ENCODE assay signal across 8 mouse cellular contexts in the genomic region with DNA sequence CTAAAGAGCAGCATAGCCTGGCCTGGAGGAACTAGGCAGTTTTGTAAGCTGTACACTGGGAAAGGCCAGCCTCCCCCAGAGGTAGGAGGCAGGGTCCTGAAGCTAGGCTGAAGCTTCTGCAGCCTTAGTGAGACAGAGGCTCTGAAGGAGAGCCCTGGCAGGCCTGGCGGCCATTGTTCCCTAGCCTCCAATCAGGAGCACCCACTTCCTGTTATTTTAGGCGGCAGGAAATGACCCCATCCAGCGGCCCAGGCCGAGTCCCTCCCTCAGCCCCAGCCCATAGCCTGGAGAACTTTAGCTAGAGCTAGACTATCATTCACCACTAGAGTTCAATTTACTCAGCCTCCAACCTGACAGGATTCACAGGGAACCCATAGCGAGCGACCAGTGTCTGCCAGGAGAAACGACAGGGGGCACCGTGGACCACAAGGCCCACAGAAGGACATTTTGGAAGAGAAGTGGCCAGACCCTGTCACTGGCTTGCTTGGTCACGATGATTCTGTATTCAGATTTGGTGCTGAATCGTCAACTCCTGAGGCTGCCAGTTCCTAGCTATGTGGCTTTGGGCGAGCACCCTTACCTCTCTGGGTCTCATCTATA. TPM values are rescaled to one million over a fixed set of nuclear protein-coding genes. Genes with fewer than 3 reads are reported as not detected.
DNase-seq lines count a peak whose midpoint lies in the region; ATAC-seq lines count a peak whose summit lies in the region.

No protein-coding gene starts in this region.

- peaks cover 81% of the 10 kb centered on the region for H3K4me1 ChIP-seq in forebrain, embryonic 13.5 days
- H3K4me1 ChIP-seq in hindbrain, embryonic 16.5 days (ENCODE audit: control insufficient read depth, insufficient read depth, low read depth, low read length) = peaks cover 48% of the 10 kb centered on the region
- peaks cover 51% of the 10 kb centered on the region for H3K4me1 ChIP-seq in liver, embryonic 15.5 days (replicated peaks)
- peaks cover 49% of the 10 kb centered on the region for H3K4me1 ChIP-seq in neural tube, embryonic 14.5 days (ENCODE audit: control insufficient read depth, insufficient read depth, low read length)

- WGBS in forebrain, embryonic 13.5 days = 80% methylated on average over 10 of the region's 11 CpGs
- 67% methylated on average over 11 of the region's 11 CpGs for WGBS in hindbrain, embryonic 16.5 days
- WGBS in liver, embryonic 15.5 days (ENCODE audit: insufficient replicate concordance) = 28% methylated on average over 11 of the region's 11 CpGs
- WGBS in neural tube, embryonic 14.5 days = 59% methylated on average over 11 of the region's 11 CpGs

- peaks cover 10% of the 10 kb centered on the region; the same call in 1 of the 2 replicates for H3K36me3 ChIP-seq in forebrain, embryonic 13.5 days (ENCODE audit: poor library complexity, severe bottlenecking)
- H3K36me3 ChIP-seq in hindbrain, embryonic 16.5 days (ENCODE audit: control insufficient read depth, insufficient read depth, low read length) = no peaks in the 10 kb centered on the region
- H3K36me3 ChIP-seq in liver, embryonic 15.5 days (replicated peaks) = no peaks in the 10 kb centered on the region
- H3K36me3 ChIP-seq in neural tube, embryonic 14.5 days (ENCODE audit: control insufficient read depth, insufficient read depth, low read length) = no peaks in the 10 kb centered on the region

- no peaks in the 10 kb centered on the region for H3K9me3 ChIP-seq in forebrain, embryonic 13.5 days (replicated peaks)
- no peaks in the 10 kb centered on the region for H3K9me3 ChIP-seq in hindbrain, embryonic 16.5 days (ENCODE audit: control insufficient read depth, low read length)
- no peaks in the 10 kb centered on the region for H3K9me3 ChIP-seq in liver, embryonic 15.5 days (replicated peaks)
- H3K9me3 ChIP-seq in neural tube, embryonic 14.5 days (ENCODE audit: control insufficient read depth, low read length) = no peaks in the 10 kb centered on the region

- no peaks in the 10 kb centered on the region for H3K27me3 ChIP-seq in forebrain, embryonic 13.5 days
- H3K27me3 ChIP-seq in hindbrain, embryonic 16.5 days (replicated peaks; ENCODE audit: control insufficient read depth, insufficient read depth, low read length) = no peaks in the 10 kb centered on the region
- peaks cover 25% of the 10 kb centered on the region for H3K27me3 ChIP-seq in liver, embryonic 15.5 days
- H3K27me3 ChIP-seq in neural tube, embryonic 14.5 days (ENCODE audit: control insufficient read depth, insufficient read depth, low read length) = no peaks in the 10 kb centered on the region

- no peak overlapping the region for H3K27ac ChIP-seq in forebrain, embryonic 13.5 days
- peak overlapping the region; percentile 3; the same call in 1 of the 2 replicates for H3K27ac ChIP-seq in hindbrain, embryonic 16.5 days (ENCODE audit: low read depth, low read length)
- no peak overlapping the region; the same call in 1 of the 2 replicates for H3K27ac ChIP-seq in liver, embryonic 15.5 days (replicated peaks)
- no peak overlapping the region for H3K27ac ChIP-seq in neural tube, embryonic 14.5 days (ENCODE audit: low read depth, low read length)

- ATAC-seq in common myeloid progenitor, adult 5-6 weeks (replicated peaks; ENCODE audit: low read depth, poor library complexity, severe bottlenecking) = peak; percentile 24
- ATAC-seq in forebrain, embryonic 13.5 days = no peak
- no peak for ATAC-seq in hindbrain, embryonic 16.5 days
- no peak for ATAC-seq in liver, embryonic 15.5 days (ENCODE audit: insufficient read depth)
- ATAC-seq in neural tube, embryonic 14.5 days (ENCODE audit: low read depth) = no peak

- DNase-seq in natural killer cell, adult 2 months (ENCODE audit: low spot score in 2 of 2) = no peak
- no peak for DNase-seq in right cerebral cortex, adult 18-20 months
- no peak for DNase-seq in ovary, adult 18-20 months (ENCODE audit: low spot score)

- no peak overlapping the region for H3K4me3 ChIP-seq in forebrain, embryonic 13.5 days
- H3K4me3 ChIP-seq in hindbrain, embryonic 16.5 days (ENCODE audit: low read length) = no peak overlapping the region
- H3K4me3 ChIP-seq in liver, embryonic 15.5 days (replicated peaks) = no peak overlapping the region
- no peak overlapping the region for H3K4me3 ChIP-seq in neural tube, embryonic 14.5 days (ENCODE audit: low read depth, low read length)

- H3K9ac ChIP-seq in forebrain, embryonic 13.5 days = peak overlapping the region; percentile 45; the same call in 1 of the 2 replicates
- 0 out of 2 replicates have a peak overlapping the region, but pooled peaks have one; percentile 23 for H3K9ac ChIP-seq in hindbrain, embryonic 16.5 days (ENCODE audit: low read depth, low read length)
- H3K9ac ChIP-seq in liver, embryonic 15.5 days = no peak overlapping the region
- 0 out of 2 replicates have a peak overlapping the region, but pooled peaks have one; percentile 18 for H3K9ac ChIP-seq in neural tube, embryonic 14.5 days (replicated peaks; ENCODE audit: low read depth, low read length)

- peak overlapping the region; percentile 33 for H3K4me2 ChIP-seq in forebrain, embryonic 13.5 days
- 0 out of 2 replicates have a peak overlapping the region, but pooled peaks have one; percentile 17 for H3K4me2 ChIP-seq in hindbrain, embryonic 16.5 days (ENCODE audit: low read length)
- peak overlapping the region; percentile 23 for H3K4me2 ChIP-seq in liver, embryonic 15.5 days
- H3K4me2 ChIP-seq in neural tube, embryonic 14.5 days (ENCODE audit: low read depth, low read length) = peak overlapping the region; percentile 2; the same call in 1 of the 2 replicates

RNA-seq across cellular contexts. Expression of gene Map7d1, which starts 4.4 kb away (rescaled TPM):
- 13.0 and 32.3 TPM in 2 replicates for total RNA-seq in common myeloid progenitor, adult 5-6 weeks (2017)
- 53.5 and 58.2 TPM in 2 replicates for polyA plus RNA-seq in forebrain, embryonic 13.5 days (2015; fragmentation: Nextera tagmentation; extraction: Ambion mirVana)
- 59.8 and 71.7 TPM in 2 replicates for polyA plus RNA-seq in hindbrain, embryonic 16.5 days (2015; fragmentation: Nextera tagmentation; extraction: Ambion mirVana)
- polyA plus RNA-seq in liver, embryonic 15.5 days (2015; fragmentation: Nextera tagmentation; extraction: Ambion mirVana) = 6.7 and 7.7 TPM in 2 replicates
- 69.6 and 79.7 TPM in 2 replicates for polyA plus RNA-seq in neural tube, embryonic 14.5 days (2014; fragmentation: Nextera tagmentation; extraction: Ambion mirVana)

RNA-seq across cellular contexts. Expression of gene Trappc3, which starts 10.4 kb away (rescaled TPM):
- total RNA-seq in common myeloid progenitor, adult 5-6 weeks (2017) = 55.7 and 63.9 TPM in 2 replicates
- polyA plus RNA-seq in forebrain, embryonic 13.5 days (2015; fragmentation: Nextera tagmentation; extraction: Ambion mirVana) = 141 and 143 TPM in 2 replicates
- polyA plus RNA-seq in hindbrain, embryonic 16.5 days (2015; fragmentation: Nextera tagmentation; extraction: Ambion mirVana) = 179 and 199 TPM in 2 replicates
- 32.1 and 32.6 TPM in 2 replicates for polyA plus RNA-seq in liver, embryonic 15.5 days (2015; fragmentation: Nextera tagmentation; extraction: Ambion mirVana)
- 32.9 and 68.5 TPM in 2 replicates for polyA plus RNA-seq in neural tube, embryonic 14.5 days (2014; fragmentation: Nextera tagmentation; extraction: Ambion mirVana)

RNA-seq across cellular contexts. Expression of gene Col8a2, which starts 34.8 kb away (rescaled TPM):
- total RNA-seq in common myeloid progenitor, adult 5-6 weeks (2017) = not detected in 2 replicates
- polyA plus RNA-seq in forebrain, embryonic 13.5 days (2015; fragmentation: Nextera tagmentation; extraction: Ambion mirVana) = 0.96 and 1.4 TPM in 2 replicates
- polyA plus RNA-seq in hindbrain, embryonic 16.5 days (2015; fragmentation: Nextera tagmentation; extraction: Ambion mirVana) = 5.8 and 6.8 TPM in 2 replicates
- polyA plus RNA-seq in liver, embryonic 15.5 days (2015; fragmentation: Nextera tagmentation; extraction: Ambion mirVana) = 1.1 TPM in 2 replicates
- 1.3 and 6.1 TPM in 2 replicates for polyA plus RNA-seq in neural tube, embryonic 14.5 days (2014; fragmentation: Nextera tagmentation; extraction: Ambion mirVana)

RNA-seq across cellular contexts. Expression of gene Thrap3, which starts 49.2 kb away (rescaled TPM):
- 331 and 353 TPM in 2 replicates for total RNA-seq in common myeloid progenitor, adult 5-6 weeks (2017)
- 194 and 202 TPM in 2 replicates for polyA plus RNA-seq in forebrain, embryonic 13.5 days (2015; fragmentation: Nextera tagmentation; extraction: Ambion mirVana)
- polyA plus RNA-seq in hindbrain, embryonic 16.5 days (2015; fragmentation: Nextera tagmentation; extraction: Ambion mirVana) = 107 and 120 TPM in 2 replicates
- 79.2 and 82.0 TPM in 2 replicates for polyA plus RNA-seq in liver, embryonic 15.5 days (2015; fragmentation: Nextera tagmentation; extraction: Ambion mirVana)
- polyA plus RNA-seq in neural tube, embryonic 14.5 days (2014; fragmentation: Nextera tagmentation; extraction: Ambion mirVana) = 128 and 138 TPM in 2 replicates
